Mouse (Mus musculus) hindbrain, embryonic 15.5 days (tissue): ENCODE data around the gene Dnm2. TPM values are rescaled to one million over a fixed set of nuclear protein-coding genes. Genes with fewer than 3 reads are reported as not detected.

Source experiments
- ATAC-seq: fragments of 200-750 bp; cut with Nextera tagmentation; 2 replicates; pipeline ENCODE4 v1.8.0; 2017; ENCODE audit warnings: low read depth, moderate number of reproducible peaks, moderate TSS enrichment; ENCODE audit not compliant: low FRiP score
- H3K27ac ChIP-seq: fragments of 300-500 bp; sonication (generic); replicated peaks from 2 replicates; pipeline ENCODE4 v1.5.1; 2015; ENCODE audit warnings: mild to moderate bottlenecking, inconsistent platforms
- H3K27me3 ChIP-seq: fragments of 300-500 bp; sonication (generic); 2 replicates; pipeline ENCODE4 v1.6.1; 2015; ENCODE audit warnings: control low read depth, inconsistent platforms
- H3K36me3 ChIP-seq: fragments of 300-500 bp; sonication (generic); 2 replicates; pipeline ENCODE4 v1.6.1; 2015; ENCODE audit warnings: control low read depth, inconsistent platforms
- H3K4me1 ChIP-seq: fragments of 300-500 bp; sonication (generic); replicated peaks from 2 replicates; pipeline ENCODE4 v1.6.1; 2015; ENCODE audit warnings: control low read depth, inconsistent platforms
- H3K4me2 ChIP-seq: fragments of 300-500 bp; sonication (generic); 2 replicates; pipeline ENCODE4 v1.6.1; 2015; ENCODE audit warnings: moderate library complexity, mild to moderate bottlenecking, inconsistent platforms
- H3K4me3 ChIP-seq: fragments of 300-500 bp; sonication (generic); 2 replicates; pipeline ENCODE4 v1.5.1; 2015; ENCODE audit warnings: mild to moderate bottlenecking, inconsistent platforms
- H3K9ac ChIP-seq: fragments of 300-500 bp; sonication (generic); 2 replicates; pipeline ENCODE4 v1.6.1; 2015; ENCODE audit warnings: inconsistent platforms
- H3K9me3 ChIP-seq: fragments of 300-500 bp; sonication (generic); 2 replicates; pipeline ENCODE4 v1.6.1; 2016; ENCODE audit warnings: control low read depth, inconsistent platforms
- WGBS: fragments of 180-500 bp; shearing (Covaris S2); methylation state at CpG from one replicate; pipeline ENCODE4 v1.1.7; 2015; 5-methylcytosine and 5-hydroxymethylcytosine counted together
- polyA plus RNA-seq: library from polyadenylated mRNA; unstranded; fragments of >200 nt; fragmentation: Nextera tagmentation; extraction: Ambion mirVana; gene quantifications from 2 replicates; pipeline ENCODE4 v1.2.1, GENCODE M21; 2015

The Dnm2 gene
- polyA plus RNA-seq, 1 experiment from 2014 or later = 73.1 TPM

DNA sequence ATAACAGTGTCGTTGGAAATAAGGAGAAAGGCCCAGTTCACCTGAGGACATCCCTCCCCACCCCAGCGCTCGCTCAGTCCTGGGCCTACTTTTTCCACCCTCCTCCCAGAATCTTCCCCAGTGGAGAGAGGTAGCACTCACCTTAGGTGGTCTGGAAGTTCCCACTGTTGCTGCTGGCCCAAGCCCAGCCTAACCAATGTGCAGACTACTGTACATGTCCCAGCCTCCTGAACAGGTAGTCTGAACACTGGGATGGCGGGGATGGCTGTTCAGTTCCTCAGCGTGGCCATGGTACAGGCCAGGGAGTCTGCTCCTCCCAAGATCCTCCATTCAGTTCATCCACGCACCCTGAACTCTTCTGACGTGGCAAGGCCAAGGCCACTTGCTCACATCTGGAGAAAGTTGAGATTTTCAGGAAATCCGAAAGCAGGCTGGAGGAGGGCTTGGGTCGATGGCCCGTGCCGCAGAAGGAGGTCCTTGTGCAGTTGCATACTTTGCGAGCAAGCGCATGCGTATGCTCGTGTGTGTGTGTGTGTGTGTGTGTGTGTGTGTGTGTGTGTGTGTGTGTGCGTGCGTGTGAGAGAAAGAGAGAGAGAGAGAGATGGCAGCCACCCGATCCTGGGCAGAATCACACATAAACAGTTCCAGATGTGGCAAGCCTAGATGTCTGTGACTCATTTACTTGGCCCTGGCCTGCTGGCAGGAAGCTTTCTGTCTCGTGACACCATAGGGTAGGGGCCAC is 71.8 kb downstream of the Dnm2 start:
- Histone ChIP-seq H3K4me1 (no peaks in the 10 kb centered on the region), H3K27me3 (no peaks in the 10 kb centered on the region), H3K9me3 (no peaks in the 10 kb centered on the region), H3K9ac (no peak overlapping the region), H3K4me2 (no peak overlapping the region), H3K36me3 (peaks cover 20% of the 10 kb centered on the region), H3K27ac (no peak overlapping the region), H3K4me3 (no peak overlapping the region)
- WGBS = 85% methylated on average over 19 of the region's 19 CpGs
- ATAC-seq = no peak

DNA sequence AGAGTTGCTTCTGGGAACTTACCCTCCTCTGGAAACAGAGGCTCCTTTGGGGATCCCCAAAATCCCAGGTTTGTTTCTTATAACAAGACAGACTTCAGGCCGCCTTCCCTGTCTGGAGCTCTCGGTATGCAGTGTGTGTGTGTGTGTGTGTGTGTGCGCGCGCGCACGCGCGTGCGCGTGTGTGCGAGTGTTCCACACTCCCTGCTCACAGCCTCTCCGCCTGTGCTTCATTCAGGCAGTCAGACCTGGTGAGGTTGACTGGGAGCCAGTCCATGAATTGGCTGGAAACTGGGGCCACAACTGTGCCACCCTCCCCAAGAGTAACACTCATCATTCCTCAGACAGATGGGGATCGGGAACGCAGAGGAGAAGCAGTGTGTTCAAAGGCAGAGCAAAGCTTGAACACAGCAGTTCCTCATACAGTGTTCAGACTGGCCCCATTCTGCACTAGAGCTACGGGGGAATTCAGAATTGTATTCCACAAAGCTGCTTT is 72.4 kb downstream of the Dnm2 start:
- Histone ChIP-seq H3K36me3 (peaks cover 16% of the 10 kb centered on the region), H3K27me3 (no peaks in the 10 kb centered on the region), H3K4me2 (no peak overlapping the region), H3K9me3 (no peaks in the 10 kb centered on the region), H3K9ac (no peak overlapping the region), H3K4me3 (no peak overlapping the region), H3K4me1 (no peaks in the 10 kb centered on the region), H3K27ac (no peak overlapping the region)
- ATAC-seq = no peak
- 96% methylated on average over 16 of the region's 16 CpGs for whole genome bisulfite sequencing

DNA sequence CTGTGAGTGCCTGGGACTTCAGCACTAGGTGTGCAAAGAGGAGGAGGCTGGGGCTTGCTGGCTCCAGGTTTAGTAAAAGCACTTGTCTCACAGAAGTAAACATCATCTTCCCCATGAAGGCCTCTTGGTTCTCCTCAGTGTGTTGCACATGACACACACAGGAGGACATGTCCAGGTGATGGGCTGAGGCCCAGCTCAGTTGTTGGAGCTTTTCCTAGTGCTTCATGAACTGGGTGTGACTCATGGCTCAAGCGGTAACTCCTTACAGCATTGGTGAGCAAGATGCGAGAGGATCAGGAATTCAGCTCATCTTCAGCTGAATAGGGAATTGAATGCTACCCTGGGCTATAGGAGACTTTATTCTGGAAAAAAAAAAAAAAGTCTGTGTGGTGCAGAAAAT is 73.0 kb downstream of the Dnm2 start:
- Histone ChIP-seq H3K4me1 (no peaks in the 10 kb centered on the region), H3K27me3 (no peaks in the 10 kb centered on the region), H3K4me2 (no peak overlapping the region), H3K9ac (no peak overlapping the region), H3K9me3 (no peaks in the 10 kb centered on the region), H3K36me3 (peaks cover 21% of the 10 kb centered on the region), H3K4me3 (no peak overlapping the region), H3K27ac (no peak overlapping the region)
- no peak for ATAC-seq
- 94% methylated on average over 2 of the region's 2 CpGs for WGBS

DNA sequence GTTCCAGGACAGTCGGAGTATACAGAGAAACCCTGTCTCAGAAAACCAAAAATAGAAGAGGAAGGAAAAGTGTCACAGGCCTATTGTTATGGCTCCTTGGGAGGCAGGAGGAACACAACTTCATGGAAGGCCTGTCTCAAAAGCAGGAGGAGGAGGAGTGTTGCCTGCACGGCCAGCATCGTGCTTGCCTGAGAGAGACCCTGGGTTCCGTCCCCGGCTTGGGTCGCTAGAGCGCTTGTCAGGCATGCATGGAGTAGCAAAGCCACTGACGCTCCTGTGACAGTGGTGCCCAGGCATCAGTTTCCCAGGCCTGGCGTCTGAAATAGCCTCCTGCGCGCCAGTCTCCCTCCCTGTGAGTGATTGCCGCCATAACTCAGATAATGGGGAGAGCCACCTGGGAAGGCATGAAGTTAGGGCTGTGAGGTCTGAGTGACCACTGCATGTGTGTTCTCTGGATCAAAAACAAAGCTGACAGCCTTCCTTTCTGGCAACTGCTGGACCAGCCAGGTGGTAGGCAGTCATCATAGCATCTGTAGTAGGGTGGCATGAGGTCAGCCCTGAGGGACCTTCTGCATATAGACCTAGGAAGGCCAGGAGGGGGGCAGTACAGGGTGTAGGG is 73.7 kb downstream of the Dnm2 start:
- Histone ChIP-seq H3K4me3 (no peak overlapping the region), H3K4me1 (no peaks in the 10 kb centered on the region), H3K9ac (no peak overlapping the region), H3K27me3 (no peaks in the 10 kb centered on the region), H3K27ac (no peak overlapping the region), H3K36me3 (peaks cover 24% of the 10 kb centered on the region), H3K4me2 (no peak overlapping the region), H3K9me3 (no peaks in the 10 kb centered on the region)
- 93% methylated on average over 12 of the region's 12 CpGs for WGBS
- ATAC-seq = no peak

DNA sequence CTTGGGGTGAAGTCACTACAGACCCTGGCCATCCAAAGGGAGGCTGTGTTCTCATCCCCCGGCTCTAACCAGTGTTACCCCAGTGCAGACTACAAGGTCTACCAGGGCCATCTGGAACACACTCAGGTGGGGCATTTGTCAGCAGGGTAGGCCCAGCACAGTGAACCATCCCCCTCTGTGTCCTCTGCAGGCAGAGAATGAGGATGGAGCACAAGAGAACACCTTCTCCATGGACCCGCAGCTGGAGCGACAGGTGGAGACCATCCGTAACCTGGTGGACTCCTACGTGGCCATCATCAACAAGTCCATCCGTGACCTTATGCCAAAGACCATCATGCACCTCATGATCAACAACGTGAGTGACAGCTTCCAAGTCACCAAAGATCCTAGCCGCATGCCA is 78.6 kb downstream of the Dnm2 start:
- H3K4me1 ChIP-seq = no peaks in the 10 kb centered on the region
- no peak overlapping the region for H3K4me2 ChIP-seq
- H3K9ac ChIP-seq = no peak overlapping the region
- H3K36me3 ChIP-seq = peaks cover 54% of the 10 kb centered on the region
- no peak for ATAC-seq
- H3K27ac ChIP-seq = no peak overlapping the region
- 95% methylated on average over 8 of the region's 8 CpGs for WGBS
- H3K27me3 ChIP-seq = no peaks in the 10 kb centered on the region
- no peak overlapping the region for H3K4me3 ChIP-seq
- no peaks in the 10 kb centered on the region for H3K9me3 ChIP-seq

DNA sequence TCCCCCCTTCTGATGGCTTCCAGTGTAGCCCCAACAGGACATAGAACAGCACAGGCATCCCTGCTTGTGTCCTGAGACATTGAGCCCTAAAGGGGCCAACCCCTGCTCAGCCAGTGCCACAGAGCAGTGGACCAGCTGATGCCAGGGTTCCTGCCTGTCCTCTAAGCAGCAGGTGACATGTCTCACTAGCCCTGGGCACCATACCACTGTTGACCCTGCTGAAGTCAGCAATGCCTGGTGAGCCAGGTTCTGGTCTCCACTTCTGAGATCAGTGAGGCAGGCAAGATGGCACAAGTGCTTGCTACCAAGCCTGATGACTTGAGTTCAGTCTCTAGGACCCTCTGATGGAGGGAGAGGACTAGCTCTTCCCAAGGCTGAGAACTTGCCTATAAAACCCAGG is 81.1 kb downstream of the Dnm2 start:
- Histone ChIP-seq H3K27ac (no peak overlapping the region), H3K4me2 (no peak overlapping the region), H3K4me3 (no peak overlapping the region), H3K9ac (no peak overlapping the region), H3K36me3 (peaks cover 43% of the 10 kb centered on the region), H3K9me3 (no peaks in the 10 kb centered on the region), H3K27me3 (no peaks in the 10 kb centered on the region), H3K4me1 (peaks cover 13% of the 10 kb centered on the region)
- no peak for ATAC-seq

DNA sequence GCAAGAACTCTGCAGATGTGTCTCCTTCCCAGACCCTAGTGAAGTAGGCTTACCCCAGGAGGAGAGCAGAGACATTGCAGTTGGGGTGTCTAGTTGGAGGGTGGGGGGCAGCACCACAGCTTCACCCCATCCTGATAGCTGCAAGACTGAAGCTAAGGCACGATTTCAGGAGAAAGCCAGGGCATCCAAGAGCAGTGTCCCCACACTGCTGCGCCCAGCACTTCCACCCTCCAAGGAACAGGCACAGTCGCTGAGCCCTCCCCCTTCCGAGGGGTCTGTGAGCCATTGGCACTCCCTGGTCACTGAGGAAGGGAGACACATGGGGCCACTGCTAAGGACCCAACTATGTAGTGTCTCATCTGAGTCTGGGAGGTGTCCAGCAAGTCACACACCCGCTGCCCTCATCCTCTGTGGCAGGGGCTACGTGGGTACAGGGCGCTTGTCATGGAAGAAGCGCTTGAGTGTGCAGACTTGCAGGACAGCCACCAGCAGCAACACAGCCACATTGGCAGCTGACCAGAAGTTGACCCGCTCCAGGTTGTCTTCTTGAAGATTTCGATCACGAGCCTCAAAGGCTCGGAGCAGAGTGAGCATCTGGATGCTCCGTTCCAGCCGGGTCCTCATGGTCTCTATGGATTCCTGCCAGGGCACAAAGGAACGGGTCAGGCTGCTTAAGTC is 83.2 kb downstream of the Dnm2 start:
- H3K27ac ChIP-seq = no peak overlapping the region
- H3K4me1 ChIP-seq = peaks cover 18% of the 10 kb centered on the region
- WGBS = 96% methylated on average over 15 of the region's 15 CpGs
- H3K27me3 ChIP-seq = no peaks in the 10 kb centered on the region
- H3K4me3 ChIP-seq = no peak overlapping the region
- no peaks in the 10 kb centered on the region for H3K9me3 ChIP-seq
- no peak overlapping the region for H3K9ac ChIP-seq
- no peak for ATAC-seq
- H3K36me3 ChIP-seq = peaks cover 36% of the 10 kb centered on the region
- no peak overlapping the region for H3K4me2 ChIP-seq

DNA sequence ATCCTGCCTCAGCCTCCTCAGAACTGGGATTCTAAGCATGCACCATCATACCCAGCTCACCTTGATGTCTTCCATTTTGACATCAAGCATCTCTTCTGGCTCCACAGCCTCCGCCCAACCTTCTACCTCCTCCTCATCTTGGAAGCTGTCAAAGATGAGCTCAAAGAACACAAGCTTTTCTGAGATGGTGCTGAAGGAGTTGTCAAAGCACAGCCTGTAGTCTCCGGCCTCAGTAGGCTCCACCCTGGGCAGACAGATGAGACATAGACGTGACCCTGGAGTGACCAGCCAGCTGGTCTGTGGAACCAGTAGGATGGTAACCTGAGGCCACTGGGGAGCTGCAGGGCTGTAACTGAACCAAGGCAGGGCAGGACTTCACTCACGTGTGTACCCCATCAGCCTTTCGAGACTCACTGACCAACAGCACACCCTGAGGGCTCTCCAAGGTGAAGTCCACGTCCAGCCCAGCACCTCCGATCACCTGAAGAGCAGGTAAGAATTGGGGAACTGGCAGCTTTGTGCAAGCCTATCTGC is 84.2 kb downstream of the Dnm2 start:
- 83% methylated on average over 7 of the region's 7 CpGs for WGBS
- no peaks in the 10 kb centered on the region for H3K9me3 ChIP-seq
- ATAC-seq = no peak
- H3K27ac ChIP-seq = no peak overlapping the region
- H3K9ac ChIP-seq = no peak overlapping the region
- peaks cover 18% of the 10 kb centered on the region for H3K4me1 ChIP-seq
- H3K4me3 ChIP-seq = peak overlapping the region; percentile 61
- peak overlapping the region; percentile 63 for H3K4me2 ChIP-seq
- H3K27me3 ChIP-seq = no peaks in the 10 kb centered on the region
- peaks cover 34% of the 10 kb centered on the region for H3K36me3 ChIP-seq

DNA sequence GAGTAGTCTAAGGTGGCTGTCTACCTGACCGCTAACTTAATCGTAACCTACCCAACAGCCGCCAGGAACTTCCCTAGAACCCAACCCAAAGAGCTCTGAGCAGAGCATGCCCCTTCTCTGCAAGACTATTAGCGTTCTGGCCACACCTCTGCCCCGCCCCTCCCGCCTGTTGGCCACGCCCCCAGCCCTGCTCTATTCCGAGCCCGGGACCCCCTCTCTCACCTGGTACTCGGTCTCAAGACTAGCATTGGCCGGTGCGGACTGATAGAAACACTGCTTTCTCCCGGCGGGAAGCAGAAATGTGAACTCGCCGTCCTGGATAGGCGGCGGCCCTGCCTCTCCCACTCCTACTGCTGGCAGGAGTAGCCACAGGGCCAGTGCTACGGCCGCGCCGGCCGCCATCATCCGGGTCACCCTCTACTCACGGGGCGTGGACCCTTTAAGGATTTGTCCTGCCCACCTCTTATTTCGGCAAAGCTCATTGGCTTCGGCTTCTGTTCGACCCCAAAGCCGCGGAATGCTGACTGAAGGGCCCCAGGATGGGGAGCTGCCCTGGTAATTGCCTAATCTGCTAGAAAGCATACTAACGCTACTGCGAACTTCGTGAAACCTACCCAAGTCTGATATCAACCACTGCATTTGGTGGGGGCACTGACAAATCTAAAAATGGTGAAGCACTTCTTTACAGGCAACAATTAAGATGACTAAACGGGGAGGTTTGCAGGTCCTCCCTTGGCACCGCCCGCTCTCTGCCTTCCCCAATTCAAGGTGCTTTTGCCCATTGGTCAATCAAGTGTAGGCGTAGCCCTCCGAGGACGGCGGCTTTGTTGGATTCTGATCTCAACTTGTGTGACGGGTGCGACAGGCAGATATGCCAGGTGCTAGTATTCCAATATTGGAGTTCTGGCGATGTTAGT is 85.3 kb downstream of the Dnm2 start, which contains the start of gene Tmed1:
TSS of gene Tmed1 (minus strand) at position 481 of the 917 bp plus-strand sequence.
- peak; percentile 97 for ATAC-seq
- Histone ChIP-seq H3K9ac (peak within 1 kb of the TSS; percentile 71), H3K4me1 (peaks cover 18% of the 10 kb centered on the region), H3K27ac (peak within 1 kb of the TSS; percentile 94), H3K27me3 (no peaks in the 10 kb centered on the region), H3K36me3 (peaks cover 31% of the 10 kb centered on the region), H3K4me3 (peak within 1 kb of the TSS; percentile 61), H3K4me2 (peak within 1 kb of the TSS; percentile 63), H3K9me3 (no peaks in the 10 kb centered on the region)
- WGBS = under 1% methylated on average over 44 of the region's 44 CpGs

DNA sequence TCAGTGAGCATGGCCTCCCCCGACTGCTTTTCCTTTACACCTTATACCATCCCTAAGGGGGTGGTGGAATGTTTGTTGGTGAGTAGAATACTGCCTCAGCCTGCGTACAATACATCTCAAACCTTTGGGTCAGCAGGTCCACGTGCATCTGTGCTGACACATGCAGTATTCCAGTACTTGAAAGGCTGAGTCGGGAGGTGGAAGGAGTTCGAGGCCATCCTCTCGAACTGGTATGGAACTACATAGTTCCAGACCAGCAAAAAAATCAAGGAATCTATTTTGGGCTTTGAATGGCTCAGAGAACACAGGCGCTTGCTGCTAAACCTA is 85.9 kb downstream of the Dnm2 start:
- Histone ChIP-seq H3K4me1 (peaks cover 18% of the 10 kb centered on the region), H3K27ac (peak overlapping the region; percentile 94), H3K36me3 (peaks cover 25% of the 10 kb centered on the region), H3K27me3 (no peaks in the 10 kb centered on the region), H3K4me2 (peak overlapping the region; percentile 63), H3K4me3 (peak overlapping the region; percentile 61), H3K9ac (peak overlapping the region; percentile 71), H3K9me3 (no peaks in the 10 kb centered on the region)
- WGBS = 4% methylated on average over 7 of the region's 7 CpGs
- peak; percentile 35; the same call in 1 of the 2 replicates for ATAC-seq

DNA sequence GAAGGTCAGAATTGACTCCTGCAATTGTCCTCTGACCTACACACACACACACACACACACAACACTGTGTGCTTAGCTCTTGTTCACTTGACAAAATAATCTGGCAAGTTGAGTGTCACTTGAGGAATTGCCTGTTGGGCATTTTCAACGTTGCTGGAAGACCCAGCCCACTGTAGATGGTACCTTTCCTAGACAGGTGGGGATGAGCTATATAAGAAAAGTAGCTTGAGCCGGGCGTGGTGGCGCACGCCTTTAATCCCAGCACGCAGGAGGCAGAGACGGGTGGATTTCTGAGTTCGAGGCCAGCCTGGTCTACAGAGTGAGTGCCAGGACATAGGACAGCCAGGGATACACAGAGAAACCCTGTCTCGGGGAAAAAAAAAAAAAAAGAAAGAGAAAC is 86.3 kb downstream of the Dnm2 start:
- 86% methylated on average over 9 of the region's 9 CpGs for WGBS
- Histone ChIP-seq H3K27ac (peak overlapping the region; percentile 94), H3K4me1 (peaks cover 18% of the 10 kb centered on the region), H3K4me3 (peak overlapping the region; percentile 61), H3K36me3 (peaks cover 21% of the 10 kb centered on the region), H3K4me2 (peak overlapping the region; percentile 63), H3K9ac (peak overlapping the region; percentile 71), H3K27me3 (no peaks in the 10 kb centered on the region), H3K9me3 (no peaks in the 10 kb centered on the region)
- ATAC-seq = no peak
